Mouse (Mus musculus): ENCODE data around the gene Arhgef10l. TPM values are rescaled to one million over a fixed set of nuclear protein-coding genes. Genes with fewer than 3 reads are reported as not detected.

Gene Arhgef10l
- total and polyA plus RNA-seq, 2 experiments, result 17.7 to 69.9 TPM

GRCm38 (mm10) chr4:140699441-140700127 is 33.8 kb upstream of the Arhgef10l start:
- H3K4me1 ChIP-seq (ENCODE audit: control insufficient read depth, insufficient read depth, low read length), result peaks cover 12% of the 10 kb centered on the region
- H3K4me3 ChIP-seq (ENCODE audit: insufficient read depth, low read depth, low read length), result peak overlapping the region; percentile 26; the same call in 1 of the 2 replicates
- no peaks in the 10 kb centered on the region for H3K36me3 ChIP-seq (ENCODE audit: control insufficient read depth, insufficient read depth, low read length)
- WGBS, result 12% methylated on average over 29 of the region's 29 CpGs
- DNase-seq (ENCODE audit: extremely low read depth, low read depth, low spot score), result peak; percentile 85
- H3K79me2 ChIP-seq (ENCODE audit: control insufficient read depth, insufficient read depth, low read length), result peaks cover 19% of the 10 kb centered on the region
- H3K27ac ChIP-seq (replicated peaks; ENCODE audit: insufficient read depth, low read depth, low read length), result peak overlapping the region; percentile 66
- no peaks in the 10 kb centered on the region for H3K27me3 ChIP-seq (ENCODE audit: control insufficient read depth, insufficient read depth, low read length)
- H3K9ac ChIP-seq (ENCODE audit: low read depth, low read length), result peak overlapping the region; percentile 43; the same call in 1 of the 2 replicates
- TF ChIP-seq CTCF (IDR thresholded peaks at IDR 0.05; ENCODE audit: low read depth, low read length) (no peak), POLR2A (IDR thresholded peaks at IDR 0.05; ENCODE audit: extremely low read depth, insufficient read depth, low read length) (no peak)

DNA sequence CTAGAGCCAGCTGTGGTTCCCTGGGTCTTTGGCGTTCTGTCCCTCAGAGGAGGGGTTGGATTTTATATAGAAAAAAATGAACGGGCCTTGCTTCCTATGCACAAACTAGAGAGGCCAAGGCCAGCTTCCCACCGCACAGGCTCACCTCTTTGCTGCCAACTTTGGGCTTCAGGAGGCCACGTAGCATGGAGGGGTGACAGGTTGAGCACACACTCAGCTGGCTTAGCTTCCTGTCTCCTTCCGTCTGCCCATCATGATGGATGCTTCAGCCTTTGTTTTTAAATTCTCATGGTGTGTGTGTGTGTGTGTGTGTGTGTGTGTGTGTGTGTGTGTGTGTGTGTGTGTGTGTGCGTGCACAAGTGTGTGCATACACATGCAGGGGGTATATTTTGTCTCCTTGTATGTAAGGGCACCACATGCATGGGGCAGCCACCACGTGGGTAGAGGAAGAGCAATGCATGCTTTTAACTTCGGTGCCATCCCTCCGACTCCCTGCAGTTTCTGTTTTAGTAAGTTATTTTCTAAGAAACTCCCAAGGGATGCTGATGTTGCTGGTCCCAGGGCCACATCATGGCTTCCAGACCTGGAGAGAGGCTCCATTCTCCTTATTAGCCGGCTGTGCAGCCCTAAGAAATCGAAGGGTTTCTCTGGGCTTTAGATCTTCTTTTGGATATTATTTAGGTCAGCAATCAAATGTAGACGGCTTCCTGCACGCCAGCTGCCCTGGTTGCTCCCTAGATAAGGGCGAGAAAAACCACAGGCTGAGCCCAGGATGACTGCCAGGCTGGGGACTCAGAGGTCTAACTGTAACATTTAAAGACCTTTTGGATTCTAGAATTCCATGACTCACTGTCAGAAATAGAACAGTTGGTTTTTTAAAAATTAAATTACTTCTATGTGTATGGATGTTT is 30.1 kb upstream of the Arhgef10l start:
- 83% methylated on average over 14 of the region's 14 CpGs for WGBS
- TF ChIP-seq CTCF (IDR thresholded peaks at IDR 0.05; ENCODE audit: low read depth, low read length) (no peak), POLR2A (IDR thresholded peaks at IDR 0.05; ENCODE audit: extremely low read depth, insufficient read depth, low read length) (no peak)
- Histone ChIP-seq H3K27ac (replicated peaks; ENCODE audit: insufficient read depth, low read depth, low read length) (no peak overlapping the region), H3K36me3 (ENCODE audit: control insufficient read depth, insufficient read depth, low read length) (no peaks in the 10 kb centered on the region), H3K4me1 (ENCODE audit: control insufficient read depth, insufficient read depth, low read length) (peaks cover 9% of the 10 kb centered on the region), H3K9ac (ENCODE audit: low read depth, low read length) (no peak overlapping the region), H3K4me3 (ENCODE audit: insufficient read depth, low read depth, low read length) (no peak overlapping the region), H3K79me2 (ENCODE audit: control insufficient read depth, insufficient read depth, low read length) (no peaks in the 10 kb centered on the region), H3K27me3 (ENCODE audit: control insufficient read depth, insufficient read depth, low read length) (no peaks in the 10 kb centered on the region)
- no peak for DNase-seq (ENCODE audit: extremely low read depth, low read depth, low spot score)

DNA sequence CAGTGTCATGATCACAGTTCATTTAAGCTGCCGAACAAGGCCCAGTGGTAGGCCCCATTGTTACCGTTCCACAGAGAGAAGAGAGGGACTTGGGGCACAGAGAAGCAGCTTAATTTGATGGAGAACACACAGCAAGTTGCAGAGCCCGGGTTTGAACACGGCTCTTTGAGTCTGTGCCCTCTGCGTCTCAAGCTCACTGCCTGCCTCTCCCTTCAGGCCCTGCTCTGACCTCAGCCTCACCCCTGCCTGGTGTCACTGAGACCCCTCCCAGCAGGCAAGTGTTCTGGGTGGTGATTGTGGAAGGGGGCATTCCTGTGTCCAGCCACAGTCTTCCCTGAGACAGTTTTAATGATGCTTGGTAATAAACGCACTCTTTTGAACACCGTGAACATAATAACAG is 29.3 kb upstream of the Arhgef10l start:
- Histone ChIP-seq H3K9ac (ENCODE audit: low read depth, low read length) (no peak overlapping the region), H3K27me3 (ENCODE audit: control insufficient read depth, insufficient read depth, low read length) (no peaks in the 10 kb centered on the region), H3K36me3 (ENCODE audit: control insufficient read depth, insufficient read depth, low read length) (no peaks in the 10 kb centered on the region), H3K4me3 (ENCODE audit: insufficient read depth, low read depth, low read length) (no peak overlapping the region), H3K79me2 (ENCODE audit: control insufficient read depth, insufficient read depth, low read length) (no peaks in the 10 kb centered on the region), H3K27ac (replicated peaks; ENCODE audit: insufficient read depth, low read depth, low read length) (no peak overlapping the region), H3K4me1 (ENCODE audit: control insufficient read depth, insufficient read depth, low read length) (peaks cover 3% of the 10 kb centered on the region)
- DNase-seq (ENCODE audit: extremely low read depth, low read depth, low spot score), result no peak
- 96% methylated on average over 7 of the region's 7 CpGs for WGBS
- no peak for TF ChIP-seq CTCF (IDR thresholded peaks at IDR 0.05; ENCODE audit: low read depth, low read length)
- TF ChIP-seq POLR2A (IDR thresholded peaks at IDR 0.05; ENCODE audit: extremely low read depth, insufficient read depth, low read length), result no peak

- no peak for DNase-seq (ENCODE audit: extremely low read depth, low read depth, low spot score)
- Histone ChIP-seq H3K27ac (replicated peaks; ENCODE audit: insufficient read depth, low read depth, low read length) (no peak overlapping the region), H3K79me2 (ENCODE audit: control insufficient read depth, insufficient read depth, low read length) (no peaks in the 10 kb centered on the region), H3K4me3 (ENCODE audit: insufficient read depth, low read depth, low read length) (no peak overlapping the region), H3K36me3 (ENCODE audit: control insufficient read depth, insufficient read depth, low read length) (no peaks in the 10 kb centered on the region), H3K9ac (ENCODE audit: low read depth, low read length) (no peak overlapping the region), H3K4me1 (ENCODE audit: control insufficient read depth, insufficient read depth, low read length) (peaks cover 3% of the 10 kb centered on the region; the same call in 1 of the 2 replicates), H3K27me3 (ENCODE audit: control insufficient read depth, insufficient read depth, low read length) (no peaks in the 10 kb centered on the region)
- 78% methylated on average over 1 of the region's 1 CpGs for WGBS
- TF ChIP-seq POLR2A (IDR thresholded peaks at IDR 0.05; ENCODE audit: extremely low read depth, insufficient read depth, low read length), result no peak
- TF ChIP-seq CTCF (IDR thresholded peaks at IDR 0.05; ENCODE audit: low read depth, low read length), result no peak
Measured at GRCm38 (mm10) chr4:140694551-140695060, 28.8 kb upstream of the Arhgef10l start.

DNA sequence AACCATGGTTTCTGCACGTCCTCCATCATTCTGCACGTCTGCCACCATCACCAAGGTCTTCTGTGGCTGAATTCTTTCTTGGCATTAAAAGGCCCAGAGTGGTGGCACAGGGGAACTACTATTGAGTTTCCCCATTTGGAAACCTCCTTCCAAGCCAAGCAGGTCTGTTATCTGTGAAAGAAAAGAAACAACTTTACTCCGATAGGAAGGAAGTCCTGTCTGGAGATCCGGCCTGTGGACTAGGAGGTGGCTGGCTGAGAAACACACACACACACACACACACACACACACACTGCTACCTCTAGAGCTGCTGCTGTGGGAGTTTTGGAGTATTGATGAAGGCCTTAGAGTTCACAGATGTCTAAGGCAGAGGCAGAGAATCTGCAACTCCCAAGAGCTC is 27.7 kb upstream of the Arhgef10l start:
- H3K36me3 ChIP-seq (ENCODE audit: control insufficient read depth, insufficient read depth, low read length), result no peaks in the 10 kb centered on the region
- H3K27ac ChIP-seq (replicated peaks; ENCODE audit: insufficient read depth, low read depth, low read length), result no peak overlapping the region
- no peak for TF ChIP-seq POLR2A (IDR thresholded peaks at IDR 0.05; ENCODE audit: extremely low read depth, insufficient read depth, low read length)
- no peaks in the 10 kb centered on the region for H3K79me2 ChIP-seq (ENCODE audit: control insufficient read depth, insufficient read depth, low read length)
- H3K27me3 ChIP-seq (ENCODE audit: control insufficient read depth, insufficient read depth, low read length), result no peaks in the 10 kb centered on the region
- DNase-seq (ENCODE audit: extremely low read depth, low read depth, low spot score), result no peak
- no peak overlapping the region for H3K4me3 ChIP-seq (ENCODE audit: insufficient read depth, low read depth, low read length)
- 67% methylated on average over 4 of the region's 4 CpGs for WGBS
- H3K4me1 ChIP-seq (ENCODE audit: control insufficient read depth, insufficient read depth, low read length), result no peaks in the 10 kb centered on the region
- no peak overlapping the region for H3K9ac ChIP-seq (ENCODE audit: low read depth, low read length)

Measured in liver, adult 2 months (tissue).